Mouse (Mus musculus): ENCODE measurements around the gene Mif. TPM values are rescaled to one million over a fixed set of nuclear protein-coding genes. Genes with fewer than 3 reads are reported as not detected.
A peak's percentile ranks its signal among the peaks of the same experiment; 100 is the strongest.

The Mif gene
- polyA plus RNA-seq, 1 experiment: 2,436 TPM

DNA sequence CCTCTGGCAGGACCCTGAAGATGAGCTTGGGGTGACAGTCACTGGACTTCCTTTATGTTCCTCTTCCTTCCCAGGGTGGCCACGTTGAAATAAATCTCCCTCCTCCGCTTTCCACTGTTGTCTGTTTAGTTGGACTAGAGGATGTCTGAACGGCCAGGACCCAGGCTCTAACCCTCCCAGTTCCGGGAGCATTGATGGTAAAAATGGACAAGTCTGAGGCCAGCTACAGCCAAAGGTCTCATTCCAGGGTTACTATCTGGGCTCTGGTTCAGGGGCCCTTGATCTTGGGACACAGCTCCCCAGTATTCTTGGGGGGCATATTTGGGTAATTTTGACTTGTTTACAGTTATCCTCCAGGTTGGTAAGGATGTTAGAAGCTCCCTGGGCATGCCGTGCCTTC lies 1.5 kb upstream of the Mif start:
- Histone ChIP-seq H3K79me2 (ENCODE audit: control insufficient read depth, insufficient read depth) (peaks cover 28% of the 10 kb centered on the region), H3K27me3 (ENCODE audit: control insufficient read depth, insufficient read depth, insufficient read length) (no peaks in the 10 kb centered on the region), H3K36me3 (ENCODE audit: control insufficient read depth, insufficient read depth) (peaks cover 20% of the 10 kb centered on the region), H3K4me3 (ENCODE audit: insufficient read depth, poor library complexity, severe bottlenecking) (no peak overlapping the region), H3K79me3 (ENCODE audit: low read depth) (peaks cover 14% of the 10 kb centered on the region), H3ac (ENCODE audit: control insufficient read depth, insufficient read length, low read depth) (no peak overlapping the region)
- TF ChIP-seq FOSL1 (IDR thresholded peaks at IDR 0.05; ENCODE audit: insufficient read depth, low read length, poor library complexity, severe bottlenecking) (no peak), MYOD1 (IDR thresholded peaks at IDR 0.05; ENCODE audit: control insufficient read depth, insufficient read length, low read depth) (no peak), MAX (IDR thresholded peaks at IDR 0.05) (no peak), CTCF (IDR thresholded peaks at IDR 0.05; ENCODE audit: control insufficient read depth, insufficient read depth, insufficient read length) (no peak), MYOG (IDR thresholded peaks at IDR 0.05; ENCODE audit: control insufficient read depth, extremely low read depth, insufficient read length) (no peak), CEBPB (IDR thresholded peaks at IDR 0.05; ENCODE audit: low read depth) (no peak), USF1 (IDR thresholded peaks at IDR 0.05; ENCODE audit: low read depth) (no peak)

- Histone ChIP-seq H3ac (ENCODE audit: control insufficient read depth, insufficient read length, low read depth) (no peak overlapping the region), H3K79me2 (ENCODE audit: control insufficient read depth, insufficient read depth) (peaks cover 28% of the 10 kb centered on the region), H3K36me3 (ENCODE audit: control insufficient read depth, insufficient read depth) (peaks cover 22% of the 10 kb centered on the region), H3K4me3 (ENCODE audit: insufficient read depth, poor library complexity, severe bottlenecking) (no peak overlapping the region), H3K79me3 (ENCODE audit: low read depth) (peaks cover 14% of the 10 kb centered on the region), H3K27me3 (ENCODE audit: control insufficient read depth, insufficient read depth, insufficient read length) (no peaks in the 10 kb centered on the region)
- TF ChIP-seq USF1 (IDR thresholded peaks at IDR 0.05; ENCODE audit: low read depth): no peak
- TF ChIP-seq MYOG (IDR thresholded peaks at IDR 0.05; ENCODE audit: control insufficient read depth, extremely low read depth, insufficient read length): no peak
- TF ChIP-seq CEBPB (IDR thresholded peaks at IDR 0.05; ENCODE audit: low read depth): no peak
- no peak for TF ChIP-seq CTCF (IDR thresholded peaks at IDR 0.05; ENCODE audit: control insufficient read depth, insufficient read depth, insufficient read length)
- no peak for TF ChIP-seq MAX (IDR thresholded peaks at IDR 0.05)
- no peak for TF ChIP-seq MYOD1 (IDR thresholded peaks at IDR 0.05; ENCODE audit: control insufficient read depth, insufficient read length, low read depth)
- TF ChIP-seq FOSL1 (IDR thresholded peaks at IDR 0.05; ENCODE audit: insufficient read depth, low read length, poor library complexity, severe bottlenecking): no peak
Measured at GRCm38 (mm10) chr10:75860746-75861145, 706 bp upstream of the Mif start.

DNA sequence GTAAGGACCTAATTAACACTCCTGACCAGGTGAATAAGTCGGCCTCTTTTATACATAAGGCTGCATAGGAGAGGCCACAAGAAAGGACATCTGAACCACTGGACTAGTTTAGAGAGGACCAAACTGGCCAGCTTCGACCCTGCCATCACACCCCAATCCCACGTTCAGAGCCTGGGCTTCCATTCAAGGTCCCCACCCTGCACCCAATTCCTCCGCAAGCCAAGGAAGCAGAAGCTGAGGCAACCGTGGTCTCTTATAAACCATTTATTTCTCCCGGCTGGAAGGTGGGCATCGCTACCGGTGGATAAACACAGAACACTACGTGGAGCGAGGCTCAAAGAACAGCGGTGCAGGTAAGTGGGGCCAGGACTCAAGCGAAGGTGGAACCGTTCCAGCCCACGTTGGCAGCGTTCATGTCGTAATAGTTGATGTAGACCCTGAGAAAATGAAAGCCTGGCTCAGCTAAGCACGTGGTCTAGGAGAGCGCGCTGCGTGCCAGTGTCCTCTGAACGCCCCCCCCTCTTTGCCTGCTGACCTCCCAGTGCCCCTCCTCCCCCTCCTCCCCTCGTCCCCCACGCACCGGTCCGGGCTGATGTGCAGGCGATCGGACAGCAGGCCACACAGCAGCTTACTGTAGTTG lies 813 bp downstream of the Mif start:
- peak overlapping the region; percentile 83 for H3K4me3 ChIP-seq (ENCODE audit: insufficient read depth, poor library complexity, severe bottlenecking)
- H3K27me3 ChIP-seq (ENCODE audit: control insufficient read depth, insufficient read depth, insufficient read length): no peaks in the 10 kb centered on the region
- H3ac ChIP-seq (ENCODE audit: control insufficient read depth, insufficient read length, low read depth): peak overlapping the region; percentile 67
- H3K79me2 ChIP-seq (ENCODE audit: control insufficient read depth, insufficient read depth): peaks cover 28% of the 10 kb centered on the region
- H3K36me3 ChIP-seq (ENCODE audit: control insufficient read depth, insufficient read depth): peaks cover 22% of the 10 kb centered on the region
- H3K79me3 ChIP-seq (ENCODE audit: low read depth): peaks cover 14% of the 10 kb centered on the region
- TF ChIP-seq CEBPB (IDR thresholded peaks at IDR 0.05; ENCODE audit: low read depth) (no peak), CTCF (IDR thresholded peaks at IDR 0.05; ENCODE audit: control insufficient read depth, insufficient read depth, insufficient read length) (no peak), MYOG (IDR thresholded peaks at IDR 0.05; ENCODE audit: control insufficient read depth, extremely low read depth, insufficient read length) (no peak), USF1 (IDR thresholded peaks at IDR 0.05; ENCODE audit: low read depth) (no peak), MYOD1 (IDR thresholded peaks at IDR 0.05; ENCODE audit: control insufficient read depth, insufficient read length, low read depth) (no peak), MAX (IDR thresholded peaks at IDR 0.05) (no peak), FOSL1 (IDR thresholded peaks at IDR 0.05; ENCODE audit: insufficient read depth, low read length, poor library complexity, severe bottlenecking) (no peak)

DNA sequence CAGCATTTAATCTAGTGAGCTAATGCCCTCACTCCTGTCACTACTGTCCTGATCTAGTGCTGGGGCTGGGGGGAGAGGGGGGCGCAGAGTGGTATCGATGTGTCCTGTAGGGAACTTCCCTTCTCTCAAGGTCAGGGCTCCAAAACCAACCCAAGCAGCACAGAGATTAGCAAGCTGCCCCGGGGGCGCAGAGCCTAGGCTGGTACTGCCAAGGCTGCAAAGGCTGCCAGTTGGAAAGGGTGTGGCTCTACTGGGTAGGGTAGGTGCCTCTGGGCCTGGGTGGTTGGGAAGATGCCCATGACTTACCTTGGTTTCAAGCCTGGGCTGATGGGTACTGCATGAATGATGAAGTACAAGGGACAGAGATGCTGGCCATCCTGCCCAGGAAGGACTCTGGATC lies 2.4 kb downstream of the Mif start:
- Histone ChIP-seq H3K79me3 (ENCODE audit: low read depth) (peaks cover 14% of the 10 kb centered on the region), H3K27me3 (ENCODE audit: control insufficient read depth, insufficient read depth, insufficient read length) (no peaks in the 10 kb centered on the region), H3K4me3 (ENCODE audit: insufficient read depth, poor library complexity, severe bottlenecking) (no peak overlapping the region), H3K36me3 (ENCODE audit: control insufficient read depth, insufficient read depth) (peaks cover 22% of the 10 kb centered on the region), H3K79me2 (ENCODE audit: control insufficient read depth, insufficient read depth) (peaks cover 28% of the 10 kb centered on the region), H3ac (ENCODE audit: control insufficient read depth, insufficient read length, low read depth) (no peak overlapping the region)
- TF ChIP-seq CTCF (IDR thresholded peaks at IDR 0.05; ENCODE audit: control insufficient read depth, insufficient read depth, insufficient read length) (no peak), USF1 (IDR thresholded peaks at IDR 0.05; ENCODE audit: low read depth) (no peak), MYOD1 (IDR thresholded peaks at IDR 0.05; ENCODE audit: control insufficient read depth, insufficient read length, low read depth) (no peak), FOSL1 (IDR thresholded peaks at IDR 0.05; ENCODE audit: insufficient read depth, low read length, poor library complexity, severe bottlenecking) (no peak), MYOG (IDR thresholded peaks at IDR 0.05; ENCODE audit: control insufficient read depth, extremely low read depth, insufficient read length) (no peak), MAX (IDR thresholded peaks at IDR 0.05) (no peak), CEBPB (IDR thresholded peaks at IDR 0.05; ENCODE audit: low read depth) (no peak)

GRCm38 (mm10) chr10:75856976-75857375 lies 3.1 kb downstream of the Mif start:
- Histone ChIP-seq H3ac (ENCODE audit: control insufficient read depth, insufficient read length, low read depth) (no peak overlapping the region), H3K27me3 (ENCODE audit: control insufficient read depth, insufficient read depth, insufficient read length) (no peaks in the 10 kb centered on the region), H3K4me3 (ENCODE audit: insufficient read depth, poor library complexity, severe bottlenecking) (no peak overlapping the region), H3K79me2 (ENCODE audit: control insufficient read depth, insufficient read depth) (peaks cover 28% of the 10 kb centered on the region), H3K36me3 (ENCODE audit: control insufficient read depth, insufficient read depth) (peaks cover 22% of the 10 kb centered on the region), H3K79me3 (ENCODE audit: low read depth) (peaks cover 14% of the 10 kb centered on the region)
- no peak for TF ChIP-seq USF1 (IDR thresholded peaks at IDR 0.05; ENCODE audit: low read depth)
- no peak for TF ChIP-seq MYOG (IDR thresholded peaks at IDR 0.05; ENCODE audit: control insufficient read depth, extremely low read depth, insufficient read length)
- no peak for TF ChIP-seq MYOD1 (IDR thresholded peaks at IDR 0.05; ENCODE audit: control insufficient read depth, insufficient read length, low read depth)
- no peak for TF ChIP-seq MAX (IDR thresholded peaks at IDR 0.05)
- no peak for TF ChIP-seq FOSL1 (IDR thresholded peaks at IDR 0.05; ENCODE audit: insufficient read depth, low read length, poor library complexity, severe bottlenecking)
- TF ChIP-seq CTCF (IDR thresholded peaks at IDR 0.05; ENCODE audit: control insufficient read depth, insufficient read depth, insufficient read length): no peak
- TF ChIP-seq CEBPB (IDR thresholded peaks at IDR 0.05; ENCODE audit: low read depth): no peak

All from C2C12 (cell line).